Mouse (Mus musculus) hematopoietic stem cell, adult 5-6 weeks (primary cell): Measurements from ENCODE around the gene Gm20696. TPM values are rescaled to one million over a fixed set of nuclear protein-coding genes. Genes with fewer than 3 reads are reported as not detected.

Experiments
- ATAC-seq, 2 experiments: fragments of 125-278 bp in 1 of 2; replicated peaks in 1 of 2; 2 replicates each; pipeline ENCODE4 v1.8.0; 2016 to 2017; ENCODE audit warnings: inconsistent platforms in 2 of 2, mild to moderate bottlenecking in 2 of 2, moderate number of reproducible peaks in 2 of 2, low read depth in 1 of 2, moderate TSS enrichment in 1 of 2; ENCODE audit not compliant: low FRiP score in 2 of 2, poor library complexity in 2 of 2, severe bottlenecking in 2 of 2, insufficient read depth in 1 of 2, low TSS enrichment in 1 of 2
- total RNA-seq: library from RNA; stranded (forward); fragments of 172-1452, 232-1000 nt; gene quantifications from 2 replicates; pipeline ENCODE4 v1.2.3, GENCODE M21; 2017

Gene Gm20696
- total RNA-seq, 1 experiment from 2014 or later, result 1.9 TPM

GRCm38 (mm10) chr6:99271741-99272140 is 394.9 kb downstream of the Gm20696 start:
- no peak for ATAC-seq

GRCm38 (mm10) chr6:99269921-99270320 is 396.7 kb downstream of the Gm20696 start:
- ATAC-seq, result 0 out of 4 replicates have a peak, but pooled peaks of 1 of the 2 experiments have one; percentile 30

- no peak for ATAC-seq
Measured at GRCm38 (mm10) chr6:99268171-99269061, 398.2 kb downstream of the Gm20696 start.

GRCm38 (mm10) chr6:99265945-99266656 is 400.5 kb downstream of the Gm20696 start:
- ATAC-seq, result peak; percentile 12 to 19; a peak in 1 of 4 replicates

GRCm38 (mm10) chr6:99265173-99265572 is 401.4 kb downstream of the Gm20696 start:
- ATAC-seq, result no peak

- peak; percentile 22 to 31; a peak in 1 of 4 replicates for ATAC-seq
Measured at GRCm38 (mm10) chr6:99264192-99265093, 402.2 kb downstream of the Gm20696 start.

DNA sequence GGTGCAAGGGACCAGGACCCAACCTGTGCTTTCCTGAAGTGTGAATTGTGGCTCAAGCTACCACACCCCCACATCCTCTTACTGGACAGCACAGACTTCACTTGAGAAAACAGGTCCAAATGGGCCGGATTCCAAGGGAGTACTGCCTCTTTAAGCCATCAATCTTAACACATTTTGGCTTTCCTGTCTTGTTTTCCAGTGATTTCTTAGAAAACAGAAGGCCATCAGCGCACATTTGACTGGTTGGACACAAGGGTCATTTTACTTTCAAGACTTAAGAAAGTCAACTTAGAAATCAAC is 402.8 kb downstream of the Gm20696 start:
- no peak for ATAC-seq

GRCm38 (mm10) chr6:99263061-99263885 is 403.3 kb downstream of the Gm20696 start:
- ATAC-seq, result peak; percentile 47 to 72

GRCm38 (mm10) chr6:99261737-99262130 is 404.9 kb downstream of the Gm20696 start:
- no peak for ATAC-seq

DNA sequence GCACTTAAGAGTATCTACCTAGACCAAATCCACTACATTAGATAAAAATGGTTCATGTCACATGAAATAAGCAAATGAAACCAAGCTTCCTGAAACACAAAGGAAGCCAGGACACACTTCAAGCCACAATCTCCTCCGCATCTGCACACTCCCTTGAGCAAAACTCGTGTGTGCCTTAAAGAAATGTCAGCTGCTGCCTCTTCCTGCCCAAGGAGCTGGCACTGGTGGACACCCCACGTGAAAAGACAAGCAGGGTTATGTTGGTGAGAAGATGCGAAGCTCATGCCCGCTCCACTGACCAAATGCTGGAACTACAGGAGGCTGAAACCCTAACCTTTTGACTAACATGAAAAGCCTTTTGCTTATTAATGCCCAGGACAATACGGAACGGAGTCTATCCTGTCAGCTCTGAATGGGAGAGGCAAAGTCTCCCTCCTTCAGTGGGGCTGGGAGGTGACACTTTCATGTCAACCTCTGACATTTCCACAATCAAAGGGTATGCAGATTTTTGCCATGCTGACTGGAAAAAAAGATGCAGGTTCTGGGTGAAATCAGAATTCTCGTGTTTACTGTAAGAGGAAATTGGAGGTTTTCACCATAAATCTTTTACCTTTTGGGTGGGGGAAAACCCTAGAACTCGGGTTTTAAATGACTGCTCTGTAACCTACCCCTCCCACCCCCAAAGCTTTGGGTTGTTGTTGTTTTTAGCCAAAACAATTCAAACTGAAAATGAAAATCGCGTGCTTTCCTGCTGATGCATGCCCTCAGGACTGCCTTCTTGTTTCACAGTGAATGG is 405.5 kb downstream of the Gm20696 start:
- ATAC-seq, result peak; percentile 35 to 55

DNA sequence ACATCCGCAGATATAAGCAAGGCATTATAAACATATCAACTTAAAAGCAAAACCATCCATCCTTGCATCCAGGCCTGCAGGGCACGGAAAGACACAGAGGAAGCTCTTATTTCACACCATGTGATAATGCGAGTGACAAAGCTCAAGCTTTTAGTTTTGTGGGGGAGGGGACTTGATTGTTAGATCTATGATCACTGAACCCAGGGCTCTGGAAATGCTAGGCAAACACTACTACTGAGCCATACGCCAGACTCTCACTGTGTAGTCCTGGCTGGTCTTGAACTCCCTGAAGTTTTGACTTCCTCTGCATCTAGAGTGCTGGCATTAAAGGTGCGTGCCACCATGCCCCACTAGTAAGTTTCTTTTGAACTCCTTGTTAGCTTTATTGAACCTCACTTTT is 408.3 kb downstream of the Gm20696 start:
- ATAC-seq, result no peak

DNA sequence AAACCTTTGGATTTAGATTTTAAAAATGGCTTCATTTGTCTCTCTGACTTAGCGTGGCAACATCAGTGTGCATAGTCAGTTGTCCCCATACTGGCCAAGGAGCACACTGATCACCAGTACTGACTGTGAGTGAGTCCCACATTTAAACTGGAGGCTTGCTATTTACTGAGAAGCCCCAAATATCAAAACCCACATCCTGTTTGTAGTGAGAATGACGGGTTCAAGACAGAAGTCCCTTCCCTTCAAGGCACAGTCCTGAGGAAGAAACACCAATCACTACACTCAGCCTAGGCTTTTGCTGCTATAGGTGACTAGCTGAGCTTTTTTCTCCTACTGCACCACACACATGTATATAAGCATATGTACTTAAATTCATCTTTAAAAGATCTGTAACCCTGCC is 408.9 kb downstream of the Gm20696 start:
- no peak for ATAC-seq

DNA sequence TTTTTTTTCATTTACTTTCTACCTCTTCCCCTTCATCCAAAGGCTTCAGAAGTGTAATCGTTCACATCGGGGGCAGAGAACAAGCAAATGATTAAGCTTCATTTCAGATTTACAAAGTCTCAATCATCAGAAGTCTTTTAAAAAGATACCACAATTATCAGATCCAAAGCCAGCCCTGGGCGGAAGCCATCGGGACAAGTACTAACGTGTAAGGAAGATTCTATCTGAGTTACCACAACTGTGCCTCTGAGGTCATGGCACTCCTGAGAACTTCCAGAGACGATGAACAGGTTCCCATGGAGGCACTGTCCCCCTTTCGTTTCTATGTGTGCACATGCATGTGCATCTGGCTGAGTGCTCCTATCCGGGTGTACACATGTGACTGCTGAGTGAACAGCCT is 413.3 kb downstream of the Gm20696 start:
- no peak for ATAC-seq

DNA sequence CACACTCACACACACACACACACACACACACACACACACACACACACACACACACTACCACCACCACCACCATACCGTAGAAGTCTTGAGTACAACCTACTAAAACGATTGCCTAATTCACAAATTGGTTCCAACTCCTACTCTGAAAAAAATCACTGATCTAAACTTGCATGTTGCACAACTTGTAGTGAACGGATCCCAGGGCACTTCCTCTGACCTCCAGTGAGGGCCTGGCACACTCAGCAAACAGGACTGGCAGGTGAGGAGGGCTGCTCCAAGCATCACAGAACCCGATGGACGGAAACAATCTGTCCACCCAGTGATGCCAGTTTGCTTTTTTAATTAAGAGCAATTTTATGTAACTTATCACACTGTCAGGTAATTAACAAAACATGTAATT is 413.8 kb downstream of the Gm20696 start:
- ATAC-seq, result no peak

- peak; percentile 51 to 56; a peak in 2 of 4 replicates for ATAC-seq
Measured at GRCm38 (mm10) chr6:99251924-99252323, 414.7 kb downstream of the Gm20696 start.

GRCm38 (mm10) chr6:99251222-99251621 is 415.4 kb downstream of the Gm20696 start:
- no peak for ATAC-seq
